Comparison of ENCODE assay signal across 10 mouse cellular contexts in the genomic region with DNA sequence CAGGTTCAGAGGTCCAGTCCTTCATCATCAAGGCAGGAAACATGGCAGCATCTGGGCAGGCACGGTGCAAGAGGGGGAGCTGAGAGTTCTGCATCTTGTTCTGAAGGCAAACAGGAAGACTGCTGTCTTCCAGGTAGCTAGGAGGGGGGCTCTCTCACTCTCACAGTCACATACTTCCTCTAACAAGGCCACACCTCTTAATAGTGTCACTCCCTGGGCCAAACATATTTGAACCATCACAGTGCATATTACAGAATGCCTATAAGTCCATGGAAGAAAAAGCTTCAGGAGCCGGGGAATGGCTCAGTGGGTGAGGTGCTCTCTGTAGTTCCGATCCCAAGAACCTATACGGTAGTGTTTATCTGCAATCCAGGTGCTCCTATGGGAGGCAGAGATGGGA. TPM values are rescaled to one million over a fixed set of nuclear protein-coding genes. Genes with fewer than 3 reads are reported as not detected.
DNase-seq lines count a peak whose midpoint lies in the region; ATAC-seq and TF ChIP-seq lines count a peak whose summit lies in the region.
"Had no signal": no experiment of that assay in that cellular context is flagged by ENCODE, and none has a peak within 500 bp of the region (broad histone marks: within the 10 kb centered on the region; RNA-seq: fewer than 3 reads in every experiment).

No protein-coding gene starts in this region.

- peaks cover 21% of the 10 kb centered on the region for H3K4me1 ChIP-seq in hindbrain, embryonic 15.5 days (replicated peaks)
- peaks cover 16% of the 10 kb centered on the region for H3K4me1 ChIP-seq in hindbrain, embryonic 13.5 days (replicated peaks)
- H3K4me1 ChIP-seq in forebrain, postnatal 0 days (ENCODE audit: insufficient read depth) = peaks cover 7% of the 10 kb centered on the region; the same call in 1 of the 2 replicates

- ATAC-seq in hindbrain, embryonic 15.5 days (ENCODE audit: low FRiP score, low read depth) = no peak
- no peak for ATAC-seq in hindbrain, embryonic 13.5 days (ENCODE audit: low FRiP score)
- no peak for ATAC-seq in forebrain, postnatal 0 days
- no peak for ATAC-seq in megakaryocyte, adult 5-6 weeks (ENCODE audit: poor library complexity, severe bottlenecking)

- no peak for TF ChIP-seq CTCF in forebrain, postnatal 0 days (IDR thresholded peaks at IDR 0.05; ENCODE audit: low read depth)

- no peak overlapping the region for H3K4me3 ChIP-seq in hindbrain, embryonic 15.5 days
- no peak overlapping the region for H3K4me3 ChIP-seq in hindbrain, embryonic 13.5 days
- no peak overlapping the region for H3K4me3 ChIP-seq in forebrain, postnatal 0 days (ENCODE audit: low read depth, low read length)
- H3K4me3 ChIP-seq: heart, adult 2 months had no signal

- H3K27ac ChIP-seq in hindbrain, embryonic 15.5 days (replicated peaks) = no peak overlapping the region
- H3K27ac ChIP-seq in hindbrain, embryonic 13.5 days = no peak overlapping the region
- no peak overlapping the region for H3K27ac ChIP-seq in forebrain, postnatal 0 days (ENCODE audit: low read depth, low read length)
- H3K27ac ChIP-seq: heart, adult 2 months had no signal

- H3K36me3 ChIP-seq in hindbrain, embryonic 15.5 days = no peaks in the 10 kb centered on the region
- H3K36me3 ChIP-seq in hindbrain, embryonic 13.5 days = no peaks in the 10 kb centered on the region
- no peaks in the 10 kb centered on the region for H3K36me3 ChIP-seq in forebrain, postnatal 0 days (ENCODE audit: insufficient read depth)

- H3K27me3 ChIP-seq in hindbrain, embryonic 15.5 days = peaks cover 3% of the 10 kb centered on the region; the same call in 1 of the 2 replicates
- H3K27me3 ChIP-seq in hindbrain, embryonic 13.5 days = 0 out of 2 replicates have a peak, but pooled peaks cover 5% of the 10 kb centered on the region
- H3K27me3 ChIP-seq in forebrain, postnatal 0 days (ENCODE audit: insufficient read depth, low read length) = no peaks in the 10 kb centered on the region

- no peaks in the 10 kb centered on the region for H3K9me3 ChIP-seq in hindbrain, embryonic 15.5 days
- H3K9me3 ChIP-seq in hindbrain, embryonic 13.5 days = no peaks in the 10 kb centered on the region
- no peaks in the 10 kb centered on the region for H3K9me3 ChIP-seq in forebrain, postnatal 0 days (ENCODE audit: low read length)

- 87% methylated on average over 4 of the region's 4 CpGs for WGBS in hindbrain, embryonic 15.5 days
- 87% methylated on average over 4 of the region's 4 CpGs for WGBS in hindbrain, embryonic 13.5 days
- 74% methylated on average over 4 of the region's 4 CpGs for WGBS in forebrain, postnatal 0 days

- H3K4me2 ChIP-seq in hindbrain, embryonic 15.5 days = peak overlapping the region; percentile 41; the same call in 1 of the 2 replicates
- no peak overlapping the region for H3K4me2 ChIP-seq in hindbrain, embryonic 13.5 days
- peak overlapping the region; percentile 48 for H3K4me2 ChIP-seq in forebrain, postnatal 0 days (ENCODE audit: low read depth)

- DNase-seq in thymus, postnatal 0 days (ENCODE audit: low spot score) = peak; percentile 34
- DNase-seq in thymus, adult 18-20 months = no peak
- DNase-seq in forebrain, postnatal 0 days = no peak
- peak; percentile 13 for DNase-seq in thymus, postnatal 4 days
- DNase-seq in frontal cortex, postnatal 25 days (ENCODE audit: low spot score in 2 of 2) = no peak
- DNase-seq: cerebellum, adult 11-12 months had no signal

- no peak overlapping the region for H3K9ac ChIP-seq in hindbrain, embryonic 15.5 days
- no peak overlapping the region for H3K9ac ChIP-seq in hindbrain, embryonic 13.5 days
- H3K9ac ChIP-seq in forebrain, postnatal 0 days = no peak overlapping the region

RNA-seq across cellular contexts. Expression of a gene that starts 3.5 kb away (rescaled TPM):
- polyA plus RNA-seq in hindbrain, embryonic 15.5 days (2015; fragmentation: Nextera tagmentation; extraction: Ambion mirVana) = 12.2 and 14.1 TPM in 2 replicates
- 12.8 and 13.6 TPM in 2 replicates for polyA plus RNA-seq in hindbrain, embryonic 13.5 days (2015; fragmentation: Nextera tagmentation; extraction: Ambion mirVana)
- 17.1 and 18.6 TPM in 2 replicates for polyA plus RNA-seq in thymus, postnatal 0 days (2015; fragmentation: Nextera tagmentation; extraction: Ambion mirVana)
- 38.1 and 43.1 TPM in 2 replicates for total RNA-seq in forebrain, postnatal 0 days (2014; rRNA removed)
- 7.8 and 13.4 TPM in 2 replicates for polyA plus RNA-seq in forebrain, postnatal 0 days (2015; fragmentation: Nextera tagmentation; extraction: Ambion mirVana)
- total RNA-seq in megakaryocyte, adult 5-6 weeks (2015) = 7.0 and 7.8 TPM in 2 replicates
- total RNA-seq in megakaryocyte, adult 5-6 weeks (2017) = 8.1 and 8.9 TPM in 2 replicates

Comparison
In these comparisons a context has a peak if more than half of its experiments do, and no peak if none do; other contexts are left out.
1. DNase-seq: peak in thymus, postnatal 0 days (single experiment) and thymus, postnatal 4 days (single experiment); none in thymus, adult 18-20 months (0 of 2), forebrain, postnatal 0 days (single experiment) and frontal cortex, postnatal 25 days (0 of 2).